Mouse (Mus musculus): ENCODE data around the gene Rbm17. TPM values are rescaled to one million over a fixed set of nuclear protein-coding genes. Genes with fewer than 3 reads are reported as not detected.

The Rbm17 gene
- polyA plus RNA-seq, 1 experiment from 2014 or later = 116 TPM

GRCm38 (mm10) chr2:11602506-11603489 is 1.2 kb downstream of the Rbm17 start:
- peak; percentile 97 for DNase-seq (ENCODE audit: low spot score)
- H3K4me1 ChIP-seq (replicated peaks; ENCODE audit: control insufficient read depth, insufficient read depth, low read length) = peaks cover 10% of the 10 kb centered on the region
- H3K36me3 ChIP-seq (replicated peaks; ENCODE audit: control insufficient read depth, insufficient read depth) = peaks cover 29% of the 10 kb centered on the region
- H3K27ac ChIP-seq = peak overlapping the region; percentile 68; the same call in 1 of the 2 replicates
- under 1% methylated on average over 75 of the region's 78 CpGs for WGBS
- H3K4me3 ChIP-seq (replicated peaks; ENCODE audit: low read length) = peak overlapping the region; percentile 87
- no peaks in the 10 kb centered on the region for H3K9me3 ChIP-seq (ENCODE audit: control insufficient read depth, low read length)
- no peaks in the 10 kb centered on the region for H3K27me3 ChIP-seq (ENCODE audit: control insufficient read depth, insufficient read depth, low read length)
- ATAC-seq (ENCODE audit: low FRiP score) = peak; percentile 100
- peak overlapping the region; percentile 93 for H3K9ac ChIP-seq
- peak overlapping the region; percentile 83 for H3K4me2 ChIP-seq (replicated peaks)

DNA sequence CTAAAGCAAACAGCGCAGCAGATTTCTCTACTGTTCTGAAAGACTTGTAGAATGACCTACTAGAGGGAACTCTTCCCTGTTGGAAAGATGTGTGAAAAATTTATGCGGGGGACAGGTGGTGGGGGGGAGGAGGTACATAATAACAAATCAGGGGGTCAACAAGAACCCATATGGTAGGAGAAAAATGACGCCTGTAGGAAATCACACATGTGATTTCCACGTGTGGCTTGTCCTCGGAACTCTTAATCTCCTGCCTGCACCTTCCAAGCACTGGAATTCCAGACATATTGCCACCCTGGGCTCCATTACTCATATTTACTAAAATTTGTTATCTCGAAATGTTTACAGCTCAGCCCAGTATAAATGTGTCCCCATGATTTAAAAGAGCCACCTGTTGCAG is 2.2 kb downstream of the Rbm17 start:
- H3K4me1 ChIP-seq (replicated peaks; ENCODE audit: control insufficient read depth, insufficient read depth, low read length) = peaks cover 10% of the 10 kb centered on the region
- H3K27ac ChIP-seq = no peak overlapping the region
- no peaks in the 10 kb centered on the region for H3K27me3 ChIP-seq (ENCODE audit: control insufficient read depth, insufficient read depth, low read length)
- H3K36me3 ChIP-seq (replicated peaks; ENCODE audit: control insufficient read depth, insufficient read depth) = peaks cover 39% of the 10 kb centered on the region
- no peak for ATAC-seq (ENCODE audit: low FRiP score)
- no peak for DNase-seq (ENCODE audit: low spot score)
- WGBS = 93% methylated on average over 6 of the region's 6 CpGs
- peak overlapping the region; percentile 83 for H3K4me2 ChIP-seq (replicated peaks)
- peak overlapping the region; percentile 87 for H3K4me3 ChIP-seq (replicated peaks; ENCODE audit: low read length)
- H3K9me3 ChIP-seq (ENCODE audit: control insufficient read depth, low read length) = no peaks in the 10 kb centered on the region
- H3K9ac ChIP-seq = peak overlapping the region; percentile 93

- 97% methylated on average over 7 of the region's 7 CpGs for WGBS
- H3K27me3 ChIP-seq (ENCODE audit: control insufficient read depth, insufficient read depth, low read length) = no peaks in the 10 kb centered on the region
- H3K4me3 ChIP-seq (replicated peaks; ENCODE audit: low read length) = no peak overlapping the region
- peaks cover 72% of the 10 kb centered on the region for H3K36me3 ChIP-seq (replicated peaks; ENCODE audit: control insufficient read depth, insufficient read depth)
- H3K9ac ChIP-seq = no peak overlapping the region
- no peak for ATAC-seq (ENCODE audit: low FRiP score)
- no peaks in the 10 kb centered on the region for H3K9me3 ChIP-seq (ENCODE audit: control insufficient read depth, low read length)
- no peak for DNase-seq (ENCODE audit: low spot score)
- no peak overlapping the region for H3K4me2 ChIP-seq (replicated peaks)
- H3K4me1 ChIP-seq (replicated peaks; ENCODE audit: control insufficient read depth, insufficient read depth, low read length) = peaks cover 10% of the 10 kb centered on the region
- H3K27ac ChIP-seq = no peak overlapping the region
These were observed 6.0 kb downstream of the Rbm17 start for GRCm38 (mm10) chr2:11597906-11598305.

- no peak overlapping the region for H3K4me3 ChIP-seq (replicated peaks; ENCODE audit: low read length)
- no peak overlapping the region for H3K27ac ChIP-seq
- no peaks in the 10 kb centered on the region for H3K27me3 ChIP-seq (ENCODE audit: control insufficient read depth, insufficient read depth, low read length)
- peaks cover 3% of the 10 kb centered on the region for H3K4me1 ChIP-seq (replicated peaks; ENCODE audit: control insufficient read depth, insufficient read depth, low read length)
- H3K9ac ChIP-seq = no peak overlapping the region
- no peak for ATAC-seq (ENCODE audit: low FRiP score)
- DNase-seq (ENCODE audit: low spot score) = no peak
- no peaks in the 10 kb centered on the region for H3K9me3 ChIP-seq (ENCODE audit: control insufficient read depth, low read length)
- no peak overlapping the region for H3K4me2 ChIP-seq (replicated peaks)
- 92% methylated on average over 2 of the region's 2 CpGs for WGBS
- H3K36me3 ChIP-seq (replicated peaks; ENCODE audit: control insufficient read depth, insufficient read depth) = peaks cover 85% of the 10 kb centered on the region
These were observed 7.3 kb downstream of the Rbm17 start for GRCm38 (mm10) chr2:11596690-11597089.

- no peaks in the 10 kb centered on the region for H3K9me3 ChIP-seq (ENCODE audit: control insufficient read depth, low read length)
- DNase-seq (ENCODE audit: low spot score) = no peak
- no peaks in the 10 kb centered on the region for H3K4me1 ChIP-seq (replicated peaks; ENCODE audit: control insufficient read depth, insufficient read depth, low read length)
- no peak overlapping the region for H3K4me3 ChIP-seq (replicated peaks; ENCODE audit: low read length)
- WGBS = 90% methylated on average over 4 of the region's 4 CpGs
- no peak overlapping the region for H3K27ac ChIP-seq
- H3K27me3 ChIP-seq (ENCODE audit: control insufficient read depth, insufficient read depth, low read length) = no peaks in the 10 kb centered on the region
- ATAC-seq (ENCODE audit: low FRiP score) = no peak
- peaks cover 96% of the 10 kb centered on the region for H3K36me3 ChIP-seq (replicated peaks; ENCODE audit: control insufficient read depth, insufficient read depth)
- H3K4me2 ChIP-seq (replicated peaks) = no peak overlapping the region
- no peak overlapping the region for H3K9ac ChIP-seq
These were observed 16.0 kb downstream of the Rbm17 start for GRCm38 (mm10) chr2:11587996-11588395.

GRCm38 (mm10) chr2:11579399-11579798 is 24.6 kb downstream of the Rbm17 start:
- 98% methylated on average over 4 of the region's 4 CpGs for WGBS
- H3K4me3 ChIP-seq (replicated peaks; ENCODE audit: low read length) = no peak overlapping the region
- no peaks in the 10 kb centered on the region for H3K9me3 ChIP-seq (ENCODE audit: control insufficient read depth, low read length)
- no peaks in the 10 kb centered on the region for H3K4me1 ChIP-seq (replicated peaks; ENCODE audit: control insufficient read depth, insufficient read depth, low read length)
- ATAC-seq (ENCODE audit: low FRiP score) = no peak
- H3K27ac ChIP-seq = no peak overlapping the region
- H3K9ac ChIP-seq = no peak overlapping the region
- no peak overlapping the region for H3K4me2 ChIP-seq (replicated peaks)
- no peaks in the 10 kb centered on the region for H3K27me3 ChIP-seq (ENCODE audit: control insufficient read depth, insufficient read depth, low read length)
- no peak for DNase-seq (ENCODE audit: low spot score)
- H3K36me3 ChIP-seq (replicated peaks; ENCODE audit: control insufficient read depth, insufficient read depth) = peaks cover 18% of the 10 kb centered on the region

- WGBS = 93% methylated on average over 6 of the region's 6 CpGs
- Histone ChIP-seq H3K36me3 (replicated peaks; ENCODE audit: control insufficient read depth, insufficient read depth) (peaks cover 9% of the 10 kb centered on the region; the same call in 1 of the 2 replicates), H3K9ac (no peak overlapping the region), H3K4me2 (replicated peaks) (no peak overlapping the region), H3K9me3 (ENCODE audit: control insufficient read depth, low read length) (no peaks in the 10 kb centered on the region), H3K27me3 (ENCODE audit: control insufficient read depth, insufficient read depth, low read length) (no peaks in the 10 kb centered on the region), H3K27ac (no peak overlapping the region), H3K4me3 (replicated peaks; ENCODE audit: low read length) (no peak overlapping the region), H3K4me1 (replicated peaks; ENCODE audit: control insufficient read depth, insufficient read depth, low read length) (no peaks in the 10 kb centered on the region)
- ATAC-seq (ENCODE audit: low FRiP score) = no peak
- no peak for DNase-seq (ENCODE audit: low spot score)
These were observed 25.8 kb downstream of the Rbm17 start for GRCm38 (mm10) chr2:11578187-11578586.

DNA sequence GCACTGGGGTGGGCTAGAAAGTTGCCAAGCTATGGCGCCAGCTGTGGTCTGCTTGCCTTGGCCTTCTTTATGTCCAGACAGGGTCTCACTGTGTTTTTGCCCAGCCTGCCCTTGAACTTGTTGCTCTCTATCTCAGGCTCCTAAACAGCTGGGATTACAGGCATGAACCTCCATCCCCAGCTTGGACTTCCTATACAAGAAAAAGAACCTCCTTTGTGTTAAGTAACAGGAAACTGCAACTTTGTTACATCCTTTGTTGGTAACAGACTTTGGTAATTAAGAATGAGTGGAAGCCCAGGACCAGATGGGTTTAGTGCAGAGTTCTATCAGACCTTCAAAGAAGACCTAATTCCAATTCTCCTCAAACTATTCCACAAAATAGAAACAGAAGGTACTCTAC is 30.3 kb downstream of the Rbm17 start:
- 90% methylated on average over 1 of the region's 1 CpGs for WGBS
- ATAC-seq (ENCODE audit: low FRiP score) = no peak
- H3K4me2 ChIP-seq (replicated peaks) = no peak overlapping the region
- no peaks in the 10 kb centered on the region for H3K4me1 ChIP-seq (replicated peaks; ENCODE audit: control insufficient read depth, insufficient read depth, low read length)
- DNase-seq (ENCODE audit: low spot score) = no peak
- no peak overlapping the region for H3K9ac ChIP-seq
- H3K4me3 ChIP-seq (replicated peaks; ENCODE audit: low read length) = no peak overlapping the region
- H3K27me3 ChIP-seq (ENCODE audit: control insufficient read depth, insufficient read depth, low read length) = no peaks in the 10 kb centered on the region
- H3K9me3 ChIP-seq (ENCODE audit: control insufficient read depth, low read length) = no peaks in the 10 kb centered on the region
- no peak overlapping the region for H3K27ac ChIP-seq
- no peaks in the 10 kb centered on the region for H3K36me3 ChIP-seq (replicated peaks; ENCODE audit: control insufficient read depth, insufficient read depth)

DNA sequence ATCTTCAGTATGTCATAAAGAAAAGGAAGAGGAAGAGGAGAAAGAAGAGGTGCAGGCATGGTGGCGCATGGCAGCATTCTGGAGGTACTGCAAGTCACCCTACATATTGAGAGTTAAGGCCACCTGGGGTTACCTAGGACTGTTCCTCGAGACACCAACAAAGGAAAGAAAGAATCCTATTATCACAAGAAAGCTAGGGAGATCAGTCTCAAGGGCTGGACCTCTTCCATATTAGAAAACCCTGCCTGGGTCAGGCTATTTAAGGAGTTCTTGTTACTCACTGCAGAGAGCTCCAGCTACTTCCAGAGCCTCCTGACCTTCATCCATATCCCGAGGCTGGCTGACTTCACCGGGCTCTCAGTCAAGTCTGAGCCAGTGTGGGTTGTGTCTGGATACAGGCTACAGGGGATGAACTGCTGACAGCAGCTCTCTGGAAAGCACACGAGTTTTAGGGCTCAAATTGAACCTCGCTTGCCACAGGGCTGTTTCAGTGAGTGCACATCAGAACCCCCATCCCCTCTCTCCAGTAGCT is 32.9 kb downstream of the Rbm17 start:
- H3K9me3 ChIP-seq (ENCODE audit: control insufficient read depth, low read length) = no peaks in the 10 kb centered on the region
- H3K27ac ChIP-seq = no peak overlapping the region
- DNase-seq (ENCODE audit: low spot score) (no peak), ATAC-seq (ENCODE audit: low FRiP score) (no peak)
- no peak overlapping the region for H3K4me3 ChIP-seq (replicated peaks; ENCODE audit: low read length)
- H3K27me3 ChIP-seq (ENCODE audit: control insufficient read depth, insufficient read depth, low read length) = no peaks in the 10 kb centered on the region
- H3K4me2 ChIP-seq (replicated peaks) = no peak overlapping the region
- no peaks in the 10 kb centered on the region for H3K36me3 ChIP-seq (replicated peaks; ENCODE audit: control insufficient read depth, insufficient read depth)
- 43% methylated on average over 6 of the region's 6 CpGs for WGBS
- no peaks in the 10 kb centered on the region for H3K4me1 ChIP-seq (replicated peaks; ENCODE audit: control insufficient read depth, insufficient read depth, low read length)
- H3K9ac ChIP-seq = no peak overlapping the region

Measured in hindbrain, embryonic 14.5 days (tissue).